Mouse (Mus musculus) lung, adult 2 months (tissue): ENCODE measurements around the gene Tmem198.

Source experiments
- CTCF ChIP-seq: fragments of 200-500 bp; IDR thresholded peaks from 2 replicates; pipeline ENCODE4 v1.5.1; 2011; ENCODE audit warnings: mild to moderate bottlenecking, low read length, control low read depth; ENCODE audit not compliant: insufficient read depth
- POLR2A ChIP-seq: fragments of 200-500 bp; IDR thresholded peaks from 2 replicates; pipeline ENCODE4 v1.6.1; 2011; ENCODE audit warnings: low read depth, mild to moderate bottlenecking, control low read depth, low read length, borderline replicate concordance; ENCODE audit errors: extremely low read depth

DNA sequence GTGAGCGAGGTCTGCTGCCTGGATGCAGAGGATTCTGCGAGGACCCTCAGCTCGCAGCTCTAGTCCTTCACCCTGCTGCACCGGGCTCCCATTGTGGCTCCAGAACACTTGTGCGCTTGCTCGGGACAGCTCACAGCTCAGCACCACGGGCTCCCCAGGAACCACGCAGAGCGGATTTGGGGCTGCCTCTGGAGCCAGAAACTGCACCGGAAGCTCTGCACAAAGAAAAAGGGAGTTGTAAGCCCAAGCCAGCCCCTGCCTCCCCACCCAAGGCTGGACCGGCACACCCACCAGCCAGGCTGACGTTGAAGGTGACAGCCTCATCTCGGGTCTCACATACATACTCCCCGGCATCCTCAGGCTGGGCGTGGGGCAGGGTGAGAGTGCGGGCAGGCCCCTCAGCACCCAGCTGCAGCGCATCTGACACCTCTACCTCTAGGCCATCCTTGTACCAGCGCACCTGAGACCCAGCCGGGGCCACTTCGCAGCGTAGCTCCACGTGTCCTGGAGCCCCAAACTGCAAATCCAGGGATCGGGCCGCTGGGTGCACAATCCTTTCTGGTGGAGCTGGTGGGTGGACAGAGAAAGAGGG is 13.3 kb downstream of the Tmem198 start:
- no peak for TF ChIP-seq CTCF
- no peak for TF ChIP-seq POLR2A
